Mouse (Mus musculus): Measurements from ENCODE around the gene Olfr688. TPM values are rescaled to one million over a fixed set of nuclear protein-coding genes. Genes with fewer than 3 reads are reported as not detected.

Gene Olfr688
- not detected in 2 replicates for polyA plus RNA-seq (2012; rRNA removed)

DNA sequence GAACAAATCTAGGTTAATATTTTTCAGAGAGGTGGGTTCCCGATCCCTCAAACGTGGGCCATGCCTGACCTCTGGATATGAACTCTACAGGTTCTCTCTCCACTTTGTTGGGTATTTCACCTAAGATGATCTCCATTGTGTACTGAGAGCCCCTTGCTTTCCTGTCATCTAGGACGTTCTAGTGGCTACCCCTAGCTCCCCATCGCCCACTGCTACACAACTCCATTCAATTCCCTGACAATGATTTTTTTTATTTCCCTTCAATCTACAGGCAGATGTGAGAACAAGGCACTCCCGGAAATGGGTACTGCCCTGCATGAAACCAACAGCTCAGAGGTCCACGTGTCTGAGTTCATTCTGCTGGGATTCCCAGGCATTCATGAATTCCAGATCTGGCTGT is at the start of gene Olfr688:
Gene Olfr688 (plus strand): TSS at position 301 of the 400 bp plus-strand sequence.
- no peak for TF ChIP-seq CTCF (IDR thresholded peaks at IDR 0.05; ENCODE audit: borderline replicate concordance, extremely low read depth, insufficient read depth, insufficient read length)
- no peak for TF ChIP-seq POLR2A (IDR thresholded peaks at IDR 0.05; ENCODE audit: borderline replicate concordance, extremely low read depth, insufficient read depth, insufficient read length, poor library complexity, severe bottlenecking)
- DNase-seq (ENCODE audit: low read depth), result no peak

DNA sequence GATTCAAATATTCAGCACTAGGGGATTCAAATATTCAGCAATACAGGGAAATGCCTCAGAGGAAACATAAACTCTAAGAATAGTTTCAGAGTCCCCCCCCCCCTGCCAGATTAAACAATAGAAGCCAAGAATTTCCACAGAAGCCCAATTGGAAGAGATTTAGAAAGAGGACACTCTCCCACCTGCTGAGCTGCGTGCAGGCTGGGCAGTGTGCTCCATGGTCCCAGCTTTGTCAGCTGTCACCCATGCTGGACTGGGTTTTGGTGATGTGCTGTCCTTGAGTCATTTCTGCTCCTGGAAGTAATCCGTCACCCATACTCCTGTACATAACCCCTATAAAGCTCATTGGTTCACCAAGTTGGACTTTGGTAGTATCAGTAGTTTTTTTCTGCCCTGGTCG is 40.2 kb upstream of the Olfr688 start:
- no peak for TF ChIP-seq POLR2A (IDR thresholded peaks at IDR 0.05; ENCODE audit: borderline replicate concordance, extremely low read depth, insufficient read depth, insufficient read length, poor library complexity, severe bottlenecking)
- TF ChIP-seq CTCF (IDR thresholded peaks at IDR 0.05; ENCODE audit: borderline replicate concordance, extremely low read depth, insufficient read depth, insufficient read length), result no peak
- no peak for DNase-seq (ENCODE audit: low read depth)

DNA sequence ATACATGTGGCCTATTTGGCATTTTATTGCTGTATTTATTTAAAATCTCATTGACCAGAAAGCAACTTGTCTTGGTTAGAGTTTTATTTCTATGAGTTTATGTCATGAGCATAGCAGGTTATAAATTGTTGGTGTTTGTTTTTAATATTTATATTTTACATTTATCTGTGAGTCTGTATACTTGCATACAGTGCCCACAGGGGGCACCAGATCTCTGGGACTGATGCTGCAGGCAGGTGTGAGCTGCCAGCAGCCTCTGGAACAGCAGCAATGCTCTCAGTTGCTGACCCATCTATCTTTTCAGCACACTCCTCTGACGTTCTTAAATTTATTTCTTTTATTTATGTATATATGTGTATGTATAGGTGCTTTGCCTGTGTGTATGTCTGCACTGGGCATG is 39.7 kb upstream of the Olfr688 start:
- TF ChIP-seq POLR2A (IDR thresholded peaks at IDR 0.05; ENCODE audit: borderline replicate concordance, extremely low read depth, insufficient read depth, insufficient read length, poor library complexity, severe bottlenecking) (no peak), CTCF (IDR thresholded peaks at IDR 0.05; ENCODE audit: borderline replicate concordance, extremely low read depth, insufficient read depth, insufficient read length) (peak; percentile 13; the same call in 1 of the 2 replicates)
- peak; percentile 2 for DNase-seq (ENCODE audit: low read depth)

DNA sequence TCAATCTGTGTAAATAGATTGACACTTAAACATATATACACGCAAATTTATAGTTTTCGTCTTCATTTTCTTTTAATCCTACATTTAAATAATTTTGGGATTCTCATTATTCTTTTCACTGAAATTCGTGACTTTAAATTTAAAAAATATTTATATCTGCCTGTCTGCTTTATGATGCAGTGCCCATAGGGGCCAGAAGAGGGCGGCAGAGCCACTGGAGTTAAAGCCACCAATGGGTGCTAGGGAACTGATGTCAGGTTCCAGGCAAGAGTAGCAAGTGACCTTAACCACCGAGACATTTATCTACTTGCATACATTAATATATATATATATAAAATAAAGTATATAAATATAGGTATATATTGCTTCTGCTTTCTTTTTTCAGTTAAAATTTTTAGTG is 31.2 kb upstream of the Olfr688 start:
- DNase-seq (ENCODE audit: low read depth), result no peak
- TF ChIP-seq POLR2A (IDR thresholded peaks at IDR 0.05; ENCODE audit: borderline replicate concordance, extremely low read depth, insufficient read depth, insufficient read length, poor library complexity, severe bottlenecking) (no peak), CTCF (IDR thresholded peaks at IDR 0.05; ENCODE audit: borderline replicate concordance, extremely low read depth, insufficient read depth, insufficient read length) (peak; percentile 40; the same call in 1 of the 2 replicates)

DNA sequence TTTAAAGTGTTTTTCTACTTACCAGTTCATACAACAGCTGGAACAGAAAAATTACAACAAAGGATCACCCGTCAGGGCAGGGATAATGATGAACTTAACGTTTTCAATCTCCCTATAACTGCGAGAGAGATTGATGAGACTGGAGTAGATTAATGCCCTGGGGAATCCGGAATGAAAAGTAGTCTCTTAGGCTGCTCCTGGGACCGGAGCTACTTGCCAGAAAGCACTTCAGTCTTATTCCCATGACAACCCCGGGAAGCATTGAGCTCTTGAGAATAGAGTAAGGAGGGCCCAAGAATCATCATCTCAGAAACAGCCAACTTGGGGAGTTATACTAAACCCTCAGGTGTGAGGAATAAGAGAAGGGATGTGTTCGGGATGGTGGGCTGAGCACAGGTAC is 15.5 kb upstream of the Olfr688 start:
- peak; percentile 43 for DNase-seq (ENCODE audit: low read depth)
- TF ChIP-seq POLR2A (IDR thresholded peaks at IDR 0.05; ENCODE audit: borderline replicate concordance, extremely low read depth, insufficient read depth, insufficient read length, poor library complexity, severe bottlenecking) (no peak), CTCF (IDR thresholded peaks at IDR 0.05; ENCODE audit: borderline replicate concordance, extremely low read depth, insufficient read depth, insufficient read length) (no peak)

DNA sequence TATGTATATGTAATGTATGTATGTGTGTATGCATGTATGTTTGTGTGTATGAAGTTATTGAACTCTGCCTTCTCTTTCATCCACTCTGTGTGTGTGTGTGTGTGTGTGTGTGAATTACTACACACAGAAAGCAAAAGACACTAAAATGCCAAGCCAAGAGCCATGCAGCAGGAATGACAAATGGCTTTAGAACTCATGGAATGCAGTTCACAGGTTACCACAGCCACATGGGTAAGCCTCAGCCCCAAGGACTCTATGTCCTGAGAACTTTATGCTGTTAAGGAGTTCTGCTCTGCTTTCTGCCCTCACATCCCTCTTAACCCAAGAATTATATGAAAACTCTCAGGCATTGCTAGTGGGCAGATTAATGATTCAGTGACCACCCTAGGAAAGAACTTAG is 2.2 kb downstream of the Olfr688 start:
- DNase-seq (ENCODE audit: low read depth), result no peak
- TF ChIP-seq CTCF (IDR thresholded peaks at IDR 0.05; ENCODE audit: borderline replicate concordance, extremely low read depth, insufficient read depth, insufficient read length) (no peak), POLR2A (IDR thresholded peaks at IDR 0.05; ENCODE audit: borderline replicate concordance, extremely low read depth, insufficient read depth, insufficient read length, poor library complexity, severe bottlenecking) (no peak)

DNA sequence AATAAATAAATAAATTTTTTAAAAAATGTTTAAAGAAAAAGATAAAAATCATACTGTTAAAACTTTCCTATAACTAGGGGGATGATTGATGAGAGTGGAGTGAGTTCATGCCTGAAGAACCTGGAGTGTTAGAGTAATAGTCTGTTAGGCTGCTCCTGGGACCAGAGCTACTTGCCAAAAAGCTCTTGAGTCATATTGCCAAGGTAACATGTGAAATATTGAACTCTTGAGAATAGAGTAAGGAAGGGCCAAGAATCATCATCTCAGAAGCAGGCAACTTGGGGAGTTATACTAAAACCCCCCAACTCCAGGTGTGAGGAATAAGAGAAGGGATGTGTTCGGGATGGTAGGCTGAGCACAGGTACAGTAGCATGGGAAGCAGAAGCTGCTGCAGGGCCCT is 23.0 kb downstream of the Olfr688 start, which contains the start of gene Olfr689:
Gene Olfr689 (plus strand): TSS at position 301 of the 400 bp plus-strand sequence.
- DNase-seq (ENCODE audit: low read depth), result no peak
- TF ChIP-seq POLR2A (IDR thresholded peaks at IDR 0.05; ENCODE audit: borderline replicate concordance, extremely low read depth, insufficient read depth, insufficient read length, poor library complexity, severe bottlenecking), result no peak
- TF ChIP-seq CTCF (IDR thresholded peaks at IDR 0.05; ENCODE audit: borderline replicate concordance, extremely low read depth, insufficient read depth, insufficient read length), result no peak

DNA sequence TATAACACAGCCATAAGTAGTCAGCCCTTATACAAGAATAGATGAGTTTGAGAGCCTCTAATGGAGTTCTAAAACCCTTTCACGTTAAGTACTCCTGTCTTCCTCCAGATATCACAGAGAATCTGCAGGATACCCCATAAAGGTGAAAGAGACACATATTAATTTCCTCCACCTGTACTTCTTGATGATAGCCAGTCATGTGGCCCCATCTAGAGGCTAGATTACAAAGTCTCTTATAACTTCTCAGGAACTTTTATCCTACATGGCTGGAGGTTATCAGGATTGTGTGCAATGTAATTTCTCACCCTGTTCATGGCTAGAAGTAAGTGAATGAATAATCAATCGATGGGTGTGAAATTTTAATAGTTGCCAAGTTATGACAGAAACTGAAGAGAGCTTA is 37.4 kb downstream of the Olfr688 start:
- TF ChIP-seq POLR2A (IDR thresholded peaks at IDR 0.05; ENCODE audit: borderline replicate concordance, extremely low read depth, insufficient read depth, insufficient read length, poor library complexity, severe bottlenecking) (no peak), CTCF (IDR thresholded peaks at IDR 0.05; ENCODE audit: borderline replicate concordance, extremely low read depth, insufficient read depth, insufficient read length) (no peak)
- DNase-seq (ENCODE audit: low read depth), result no peak

DNA sequence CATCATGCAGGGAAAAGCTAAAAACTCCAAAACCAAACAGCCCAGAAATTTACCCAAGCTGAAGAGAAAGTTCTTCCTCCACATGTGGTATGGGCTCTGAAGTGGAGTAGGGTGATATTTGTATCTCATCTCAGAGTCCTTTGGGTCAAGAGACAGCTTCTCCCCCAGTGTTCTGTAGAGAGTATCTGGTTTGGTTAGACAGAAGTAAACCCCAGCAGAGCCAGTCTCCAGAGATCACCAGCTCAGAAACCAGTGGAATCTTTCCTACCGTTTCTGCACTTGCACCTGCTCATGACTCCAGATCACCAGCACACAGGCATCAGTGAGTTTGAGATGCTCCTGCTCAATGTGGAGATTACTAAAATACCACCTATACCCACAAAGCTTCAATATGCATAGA is 46.1 kb downstream of the Olfr688 start, which contains the start of gene Olfr690:
Gene Olfr690 (minus strand): TSS at position 101 of the 400 bp plus-strand sequence.
- TF ChIP-seq CTCF (IDR thresholded peaks at IDR 0.05; ENCODE audit: borderline replicate concordance, extremely low read depth, insufficient read depth, insufficient read length), result no peak
- TF ChIP-seq POLR2A (IDR thresholded peaks at IDR 0.05; ENCODE audit: borderline replicate concordance, extremely low read depth, insufficient read depth, insufficient read length, poor library complexity, severe bottlenecking), result no peak
- DNase-seq (ENCODE audit: low read depth), result no peak

Other genes starting within 250 kb of the Olfr688 start
- gene Olfr677, start 236.7 kb upstream of the Olfr688 start, polyA plus RNA-seq (2012; rRNA removed), result not detected in 2 replicates
- gene Olfr678, start 223.6 kb upstream of the Olfr688 start, polyA plus RNA-seq (2012; rRNA removed), result not detected in 2 replicates
- not detected in 2 replicates for gene Olfr679, start 206.9 kb upstream of the Olfr688 start, polyA plus RNA-seq (2012; rRNA removed)
- not detected in 2 replicates for gene Olfr680-ps1, start 195.3 kb upstream of the Olfr688 start, polyA plus RNA-seq (2012; rRNA removed)
- not detected in 2 replicates for gene Olfr681, start 171.3 kb upstream of the Olfr688 start, polyA plus RNA-seq (2012; rRNA removed)
- gene Olfr683, start 141.1 kb upstream of the Olfr688 start, polyA plus RNA-seq (2012; rRNA removed), result not detected in 2 replicates
- not detected in 2 replicates for gene Olfr684, start 124.4 kb upstream of the Olfr688 start, polyA plus RNA-seq (2012; rRNA removed)
- gene Olfr685, start 102.1 kb upstream of the Olfr688 start, polyA plus RNA-seq (2012; rRNA removed), result not detected in 2 replicates
- gene Olfr686, start 80.6 kb upstream of the Olfr688 start, polyA plus RNA-seq (2012; rRNA removed), result not detected in 2 replicates
- gene Olfr689, start 23.1 kb downstream of the Olfr688 start, polyA plus RNA-seq (2012; rRNA removed), result not detected in 2 replicates
- 0.26 and 0.40 TPM in 2 replicates for gene Olfr690, start 46.0 kb downstream of the Olfr688 start, polyA plus RNA-seq (2012; rRNA removed)
- gene Olfr691, start 54.2 kb downstream of the Olfr688 start, polyA plus RNA-seq (2012; rRNA removed), result 0.31 and 0.40 TPM in 2 replicates
- not detected in 2 replicates for gene Olfr692, start 80.1 kb downstream of the Olfr688 start, polyA plus RNA-seq (2012; rRNA removed)
- gene Gm5901, start 86.9 kb downstream of the Olfr688 start, polyA plus RNA-seq (2012; rRNA removed), result not detected in 2 replicates
- gene Fam160a2, start 112.0 kb downstream of the Olfr688 start, polyA plus RNA-seq (2012; rRNA removed), result 41.6 and 50.0 TPM in 2 replicates
- gene Cnga4, start 116.5 kb downstream of the Olfr688 start, polyA plus RNA-seq (2012; rRNA removed), result 0.37 TPM in 2 replicates
- 2.1 and 3.0 TPM in 2 replicates for gene Cckbr, start 137.6 kb downstream of the Olfr688 start, polyA plus RNA-seq (2012; rRNA removed)
- 20.9 and 22.7 TPM in 2 replicates for gene Cavin3, start 194.2 kb downstream of the Olfr688 start, polyA plus RNA-seq (2012; rRNA removed)